8 mouse cellular contexts compared by ENCODE assay signal in the genomic region with DNA sequence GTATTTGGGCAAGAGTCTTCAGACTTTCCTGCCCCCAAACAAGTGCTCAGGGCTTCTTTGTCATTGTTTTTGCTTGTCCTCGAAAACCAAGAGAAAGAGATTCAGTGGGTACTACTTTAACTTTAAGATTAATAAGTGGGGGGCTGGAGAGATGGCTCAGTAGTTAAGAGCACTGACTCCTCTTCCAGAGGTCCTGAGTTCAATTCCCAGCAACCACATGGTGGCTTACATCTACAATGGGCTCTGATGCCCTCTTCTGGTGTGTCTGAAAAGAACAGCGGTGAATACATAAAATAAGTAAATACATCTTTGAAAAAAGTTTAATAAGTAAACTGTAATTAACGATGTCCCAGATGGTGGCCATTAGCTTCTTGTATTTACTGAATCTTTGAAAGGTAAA. TPM values are rescaled to one million over a fixed set of nuclear protein-coding genes. Genes with fewer than 3 reads are reported as not detected.
A peak's percentile ranks its signal among the peaks of the same experiment; 100 is the strongest.
DNase-seq lines count a peak whose midpoint lies in the region; ATAC-seq and TF ChIP-seq lines count a peak whose summit lies in the region.

No protein-coding gene starts in this region.

- no peaks in the 10 kb centered on the region for H3K27me3 ChIP-seq in hindbrain, embryonic 12.5 days
- H3K27me3 ChIP-seq in midbrain, embryonic 15.5 days (replicated peaks), result no peaks in the 10 kb centered on the region

- peak overlapping the region; percentile 96; the same call in 1 of the 2 replicates for H3K4me3 ChIP-seq in layer of hippocampus, adult 2 months
- H3K4me3 ChIP-seq in bone marrow macrophage, adult 2 months (ENCODE audit: insufficient read depth, low read length), result peak overlapping the region; percentile 91
- peak overlapping the region; percentile 95 for H3K4me3 ChIP-seq in hindbrain, embryonic 12.5 days
- H3K4me3 ChIP-seq in midbrain, embryonic 15.5 days, result peak overlapping the region; percentile 92

- H3K9me3 ChIP-seq in hindbrain, embryonic 12.5 days (replicated peaks), result no peaks in the 10 kb centered on the region
- H3K9me3 ChIP-seq in midbrain, embryonic 15.5 days, result no peaks in the 10 kb centered on the region

- H3K36me3 ChIP-seq in hindbrain, embryonic 12.5 days, result peaks cover 6% of the 10 kb centered on the region; the same call in 1 of the 2 replicates
- no peaks in the 10 kb centered on the region for H3K36me3 ChIP-seq in midbrain, embryonic 15.5 days (replicated peaks)

- peak overlapping the region; percentile 74 for H3K4me2 ChIP-seq in hindbrain, embryonic 12.5 days (replicated peaks)
- H3K4me2 ChIP-seq in midbrain, embryonic 15.5 days, result peak overlapping the region; percentile 86

- intact Hi-C loops in gastrocnemius, postnatal 36 days (cut with DNase I), result no loop called here

- no peak for DNase-seq in layer of hippocampus, adult 2 months (ENCODE audit: low spot score in 2 of 2)
- DNase-seq in layer of hippocampus, postnatal 14 days (ENCODE audit: low spot score in 2 of 2), result no peak
- DNase-seq in kidney, adult 18-20 months, result no peak
- no peak for DNase-seq in gastrocnemius, postnatal 36 days

- no peak for TF ChIP-seq POLR2A in bone marrow macrophage, adult 2 months (IDR thresholded peaks at IDR 0.05; ENCODE audit: borderline replicate concordance, low read depth, low read length)

- H3K4me1 ChIP-seq in bone marrow macrophage, adult 2 months (ENCODE audit: control insufficient read depth, insufficient read depth, low read length), result peaks cover 27% of the 10 kb centered on the region
- peaks cover 13% of the 10 kb centered on the region; the same call in 1 of the 2 replicates for H3K4me1 ChIP-seq in hindbrain, embryonic 12.5 days
- peaks cover 18% of the 10 kb centered on the region for H3K4me1 ChIP-seq in midbrain, embryonic 15.5 days

- peak overlapping the region; percentile 95 for H3K9ac ChIP-seq in hindbrain, embryonic 12.5 days
- H3K9ac ChIP-seq in midbrain, embryonic 15.5 days, result peak overlapping the region; percentile 96

- ATAC-seq in hindbrain, embryonic 12.5 days (ENCODE audit: low FRiP score), result no peak
- no peak for ATAC-seq in midbrain, embryonic 15.5 days (replicated peaks)
- ATAC-seq in granulocyte monocyte progenitor cell, adult 5-6 weeks (replicated peaks; ENCODE audit: poor library complexity, severe bottlenecking), result no peak

- H3K27ac ChIP-seq in layer of hippocampus, adult 2 months, result no peak overlapping the region
- peak overlapping the region; percentile 90 for H3K27ac ChIP-seq in bone marrow macrophage, adult 2 months (ENCODE audit: insufficient read depth, low read depth, low read length)
- H3K27ac ChIP-seq in hindbrain, embryonic 12.5 days, result peak overlapping the region; percentile 98; the same call in 1 of the 2 replicates
- peak overlapping the region; percentile 93 for H3K27ac ChIP-seq in midbrain, embryonic 15.5 days

- WGBS in hindbrain, embryonic 12.5 days, result 53% methylated on average over 3 of the region's 3 CpGs
- 48% methylated on average over 3 of the region's 3 CpGs for WGBS in midbrain, embryonic 15.5 days

- peak; percentile 62 for TF ChIP-seq CTCF in layer of hippocampus, adult 2 months (conservative IDR thresholded peaks at IDR 0.05)
- no peak for TF ChIP-seq CTCF in bone marrow macrophage, adult 2 months (IDR thresholded peaks at IDR 0.05; ENCODE audit: low read depth, low read length)

RNA-seq across cellular contexts. Expression of a gene that starts 0.6 kb away (rescaled TPM):
- 10 to 100 TPM; 86.5 to 97.6 TPM for total RNA-seq in layer of hippocampus, adult 2 months (2021)
- 100 to 1,000 TPM; 106 to 113 TPM for total RNA-seq in layer of hippocampus, postnatal 14 days (2021)
- polyA plus RNA-seq in bone marrow macrophage, adult 2 months (2012; ENCODE audit: insufficient read depth, insufficient read length, missing spikeins), result 71.1 and 77.0 TPM in 2 replicates
- polyA plus RNA-seq in hindbrain, embryonic 12.5 days (2016; fragmentation: Nextera tagmentation; extraction: Ambion mirVana), result 121 and 126 TPM in 2 replicates
- 91.9 and 98.4 TPM in 2 replicates for polyA plus RNA-seq in midbrain, embryonic 15.5 days (2015; fragmentation: Nextera tagmentation; extraction: Ambion mirVana)
- total RNA-seq in granulocyte monocyte progenitor cell, adult 5-6 weeks (2014; fragmentation: Nextera tagmentation), result 0.60 and 5.4 TPM in 2 replicates
- total RNA-seq in granulocyte monocyte progenitor cell, adult 5-6 weeks (2017), result 20.9 and 28.4 TPM in 2 replicates
- total RNA-seq in gastrocnemius, postnatal 36 days (2021), result 10 to 100 TPM; 51.6 to 57.5 TPM

RNA-seq across cellular contexts. Expression of a gene that starts 1.1 kb away (rescaled TPM):
- 1 to 10 TPM; 5.1 to 5.4 TPM for total RNA-seq in layer of hippocampus, adult 2 months (2021)
- 1 to 10 TPM; 4.4 to 6.4 TPM for total RNA-seq in layer of hippocampus, postnatal 14 days (2021)
- polyA plus RNA-seq in bone marrow macrophage, adult 2 months (2012; ENCODE audit: insufficient read depth, insufficient read length, missing spikeins), result 5.6 and 5.9 TPM in 2 replicates
- 6.4 and 6.7 TPM in 2 replicates for polyA plus RNA-seq in hindbrain, embryonic 12.5 days (2016; fragmentation: Nextera tagmentation; extraction: Ambion mirVana)
- 7.6 and 8.0 TPM in 2 replicates for polyA plus RNA-seq in midbrain, embryonic 15.5 days (2015; fragmentation: Nextera tagmentation; extraction: Ambion mirVana)
- total RNA-seq in granulocyte monocyte progenitor cell, adult 5-6 weeks (2014; fragmentation: Nextera tagmentation), result 3.4 and 4.0 TPM in 2 replicates
- 2.6 and 6.5 TPM in 2 replicates for total RNA-seq in granulocyte monocyte progenitor cell, adult 5-6 weeks (2017)
- 1 to 10 TPM in 1 of 2 experiments, under 1 TPM in 1; 0.54 to 1.1 TPM for total RNA-seq in gastrocnemius, postnatal 36 days (2021)
